Mouse (Mus musculus) G1E (cell line): ENCODE data around the gene Gas1.

Experiments used
- CTCF ChIP-seq: IDR thresholded peaks from 2 replicates; pipeline ENCODE4 v1.5.1; 2012; ENCODE audit warnings: low read depth, low read length, inconsistent platforms, mixed read lengths
- GATA1 ChIP-seq: IDR thresholded peaks from 2 replicates; pipeline ENCODE4 v1.6.1; 2012; ENCODE audit warnings: borderline replicate concordance, low read length, inconsistent platforms, mixed read lengths
- GATA2 ChIP-seq: IDR thresholded peaks from 2 replicates; pipeline ENCODE4 v1.6.1; 2012; ENCODE audit warnings: low read depth, low read length, inconsistent platforms, borderline replicate concordance
- TAL1 ChIP-seq: conservative IDR thresholded peaks from 2 replicates; pipeline ENCODE4 v1.6.1; 2012; ENCODE audit warnings: low read depth, low read length, inconsistent platforms, mixed read lengths

- TF ChIP-seq CTCF, result no peak
- TF ChIP-seq GATA1, result no peak
- TF ChIP-seq TAL1, result no peak
- no peak for TF ChIP-seq GATA2
Observed at GRCm38 (mm10) chr13:60146994-60147856, 29.9 kb downstream of the Gas1 start.
